Mouse (Mus musculus) kidney, postnatal 0 days (tissue): ENCODE data around the gene Slc25a12. TPM values are rescaled to one million over a fixed set of nuclear protein-coding genes. Genes with fewer than 3 reads are reported as not detected.

Experiments used
- ATAC-seq: fragments of 200-750 bp; cut with Nextera tagmentation; replicated peaks from 2 replicates; pipeline ENCODE4 v1.8.0; 2017; ENCODE audit warnings: low read depth, moderate number of reproducible peaks, moderate TSS enrichment, moderate library complexity; ENCODE audit not compliant: low FRiP score
- DNase-seq: peaks from one replicate; pipeline ENCODE4 v3.0.0-alpha.2; 2016; ENCODE audit warnings: low spot score
- H3K27ac ChIP-seq: fragments of 300-500 bp; sonication (generic); 2 replicates; pipeline ENCODE4 v1.5.1; 2014; ENCODE audit warnings: mild to moderate bottlenecking
- H3K27me3 ChIP-seq: fragments of 300-500 bp; sonication (generic); 2 replicates; pipeline ENCODE4 v1.6.1; 2014; ENCODE audit warnings: low read length, mixed read lengths; ENCODE audit not compliant: insufficient read depth
- H3K36me3 ChIP-seq: fragments of 300-500 bp; sonication (generic); 2 replicates; pipeline ENCODE4 v1.6.1; 2014; ENCODE audit warnings: low read length, mixed read lengths; ENCODE audit not compliant: insufficient read depth
- H3K4me1 ChIP-seq: fragments of 300-500 bp; sonication (generic); replicated peaks from 2 replicates; pipeline ENCODE4 v1.6.1; 2014; ENCODE audit warnings: antibody characterized with exemption, low read length, mixed read lengths; ENCODE audit not compliant: insufficient read depth
- H3K4me2 ChIP-seq: fragments of 300-500 bp; sonication (generic); 2 replicates; pipeline ENCODE4 v1.6.1; 2014; ENCODE audit warnings: mild to moderate bottlenecking, low read length, moderate library complexity, mixed read lengths
- H3K4me3 ChIP-seq: fragments of 300-500 bp; sonication (generic); replicated peaks from 2 replicates; pipeline ENCODE4 v1.5.1; 2014; ENCODE audit warnings: low read depth, low read length
- H3K9ac ChIP-seq: fragments of 300-500 bp; sonication (generic); 2 replicates; pipeline ENCODE4 v1.6.1; 2014; ENCODE audit warnings: low read depth, low read length
- H3K9me3 ChIP-seq: fragments of 300-500 bp; sonication (generic); replicated peaks from 2 replicates; pipeline ENCODE4 v1.6.1; 2016; ENCODE audit warnings: low read length, inconsistent platforms, mixed read lengths
- CTCF ChIP-seq: IDR thresholded peaks from 2 replicates; pipeline ENCODE4 v1.5.1; 2016; ENCODE audit warnings: antibody characterized with exemption, low read depth, mild to moderate bottlenecking, moderate library complexity
- WGBS: fragments of 180-500 bp; shearing (Covaris S2); extraction: QIAGEN DNeasy Blood & Tissue Kit; methylation state at CpG from one replicate; pipeline ENCODE4 v1.1.7; 2014; 5-methylcytosine and 5-hydroxymethylcytosine counted together
- polyA plus RNA-seq: library from polyadenylated mRNA; unstranded; fragments of >200 nt; fragmentation: Nextera tagmentation; extraction: Ambion mirVana; gene quantifications from 2 replicates; pipeline ENCODE4 v1.2.1, GENCODE M21; 2015

Gene Slc25a12
- 50.9 and 51.4 TPM in 2 replicates for polyA plus RNA-seq

DNA sequence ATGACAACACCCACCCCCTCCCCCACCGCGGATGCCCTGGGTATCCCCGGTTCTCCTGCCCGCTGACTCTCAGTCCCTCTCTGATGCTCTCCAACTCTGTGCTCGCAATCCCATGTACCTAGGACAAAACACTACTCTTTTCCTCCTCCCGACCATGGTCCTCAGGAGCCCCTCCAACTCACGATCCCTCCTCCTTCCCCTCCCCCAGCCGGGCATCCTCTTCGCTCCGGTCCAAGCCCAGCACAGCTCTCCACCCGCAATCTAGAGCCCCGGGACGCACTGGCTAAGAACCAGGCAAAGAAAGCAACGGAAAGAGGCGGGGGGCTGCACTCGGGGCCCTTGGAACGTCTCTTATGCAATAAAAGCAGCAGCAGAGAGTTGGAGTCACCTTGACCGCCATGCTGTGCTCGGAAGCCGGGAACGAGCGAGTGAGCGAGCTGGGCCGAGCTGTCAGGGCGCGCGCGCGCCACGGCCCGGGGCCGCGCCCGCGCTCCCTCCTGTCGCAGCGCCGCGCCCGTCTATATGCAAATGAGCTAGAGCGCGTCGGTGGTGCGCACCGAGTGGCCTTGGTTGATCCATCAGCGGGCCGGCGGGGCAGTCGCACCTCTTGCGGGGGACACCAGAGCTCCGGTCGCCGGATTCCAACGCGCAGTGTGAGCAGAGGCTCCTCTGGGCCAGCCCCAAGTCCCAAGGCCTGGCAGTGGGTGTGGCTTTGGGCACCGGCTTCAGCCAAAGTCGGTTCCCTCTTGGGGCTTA lies at the start of gene Slc25a12:
TSS of gene Slc25a12 (minus strand) at position 625 of the 756 bp plus-strand sequence.
- H3K4me1 ChIP-seq, result 0 out of 2 replicates have a peak, but pooled peaks cover 3% of the 10 kb centered on the region
- no peaks in the 10 kb centered on the region for H3K27me3 ChIP-seq
- peak within 1 kb of the TSS; percentile 76 for H3K27ac ChIP-seq
- no peaks in the 10 kb centered on the region for H3K36me3 ChIP-seq
- DNase-seq, result peak; percentile 91
- TF ChIP-seq CTCF, result no peak
- peak within 1 kb of the TSS; percentile 74 for H3K4me2 ChIP-seq
- no peaks in the 10 kb centered on the region for H3K9me3 ChIP-seq
- ATAC-seq, result peak; percentile 93
- WGBS, result under 1% methylated on average over 57 of the region's 57 CpGs
- H3K4me3 ChIP-seq, result peak within 1 kb of the TSS; percentile 73
- H3K9ac ChIP-seq, result peak within 1 kb of the TSS; percentile 67

DNA sequence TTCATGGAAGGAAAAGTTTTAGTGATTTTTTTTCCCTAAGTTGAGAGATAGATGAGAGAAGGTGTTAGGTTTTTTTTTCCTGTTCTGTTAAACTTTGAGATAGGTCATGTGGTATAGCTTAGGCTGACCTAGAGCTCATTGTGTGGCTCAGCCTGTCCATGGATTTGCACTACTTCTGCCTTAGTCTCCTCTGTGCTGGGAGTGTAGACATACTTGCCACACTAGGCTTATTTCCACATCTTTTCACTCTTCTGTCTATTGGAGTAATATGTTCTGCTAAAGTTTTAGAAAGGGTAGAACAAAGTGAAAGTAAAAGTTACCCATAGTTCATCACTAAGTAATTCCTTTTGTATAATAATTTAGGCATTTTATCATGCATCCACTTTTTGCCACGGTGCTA lies 38.1 kb upstream of the Slc25a12 start:
- H3K36me3 ChIP-seq, result 0 out of 2 replicates have a peak, but pooled peaks cover 3% of the 10 kb centered on the region
- WGBS, result 90% methylated on average over 1 of the region's 1 CpGs
- H3K27me3 ChIP-seq, result no peaks in the 10 kb centered on the region
- no peaks in the 10 kb centered on the region for H3K9me3 ChIP-seq
- no peak overlapping the region for H3K27ac ChIP-seq
- DNase-seq (no peak), ATAC-seq (no peak)
- H3K4me2 ChIP-seq, result no peak overlapping the region
- H3K4me3 ChIP-seq, result no peak overlapping the region
- no peaks in the 10 kb centered on the region for H3K4me1 ChIP-seq
- no peak for TF ChIP-seq CTCF
- H3K9ac ChIP-seq, result no peak overlapping the region

DNA sequence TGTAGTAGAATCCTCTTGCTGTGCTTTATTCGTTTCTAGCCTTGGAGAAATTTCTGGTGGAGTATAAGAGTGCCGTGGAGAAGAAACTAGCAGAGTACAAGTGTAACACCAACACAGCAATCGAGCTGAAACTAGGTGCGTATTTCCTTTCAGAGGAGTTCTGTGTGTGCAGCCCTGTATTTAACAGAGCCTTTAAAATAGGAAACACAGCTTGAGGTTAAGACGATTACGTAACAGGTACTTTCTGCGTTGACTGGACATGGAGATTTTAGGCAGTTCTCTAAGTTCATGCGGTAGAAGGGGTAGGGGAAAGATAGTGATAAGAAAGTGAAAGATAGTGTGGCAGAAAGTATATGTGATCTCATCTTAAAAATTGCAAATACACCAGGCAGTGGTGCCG lies 22.3 kb upstream of the Slc25a12 start:
- Histone ChIP-seq H3K4me3 (peak overlapping the region; percentile 90), H3K27ac (peak overlapping the region; percentile 89; the same call in 1 of the 2 replicates), H3K4me1 (peaks cover 5% of the 10 kb centered on the region; the same call in 1 of the 2 replicates), H3K4me2 (peak overlapping the region; percentile 83), H3K9ac (peak overlapping the region; percentile 87), H3K9me3 (no peaks in the 10 kb centered on the region), H3K36me3 (0 out of 2 replicates have a peak, but pooled peaks cover 4% of the 10 kb centered on the region), H3K27me3 (no peaks in the 10 kb centered on the region)
- DNase-seq (no peak), ATAC-seq (no peak)
- TF ChIP-seq CTCF, result no peak
- 58% methylated on average over 9 of the region's 9 CpGs for WGBS

DNA sequence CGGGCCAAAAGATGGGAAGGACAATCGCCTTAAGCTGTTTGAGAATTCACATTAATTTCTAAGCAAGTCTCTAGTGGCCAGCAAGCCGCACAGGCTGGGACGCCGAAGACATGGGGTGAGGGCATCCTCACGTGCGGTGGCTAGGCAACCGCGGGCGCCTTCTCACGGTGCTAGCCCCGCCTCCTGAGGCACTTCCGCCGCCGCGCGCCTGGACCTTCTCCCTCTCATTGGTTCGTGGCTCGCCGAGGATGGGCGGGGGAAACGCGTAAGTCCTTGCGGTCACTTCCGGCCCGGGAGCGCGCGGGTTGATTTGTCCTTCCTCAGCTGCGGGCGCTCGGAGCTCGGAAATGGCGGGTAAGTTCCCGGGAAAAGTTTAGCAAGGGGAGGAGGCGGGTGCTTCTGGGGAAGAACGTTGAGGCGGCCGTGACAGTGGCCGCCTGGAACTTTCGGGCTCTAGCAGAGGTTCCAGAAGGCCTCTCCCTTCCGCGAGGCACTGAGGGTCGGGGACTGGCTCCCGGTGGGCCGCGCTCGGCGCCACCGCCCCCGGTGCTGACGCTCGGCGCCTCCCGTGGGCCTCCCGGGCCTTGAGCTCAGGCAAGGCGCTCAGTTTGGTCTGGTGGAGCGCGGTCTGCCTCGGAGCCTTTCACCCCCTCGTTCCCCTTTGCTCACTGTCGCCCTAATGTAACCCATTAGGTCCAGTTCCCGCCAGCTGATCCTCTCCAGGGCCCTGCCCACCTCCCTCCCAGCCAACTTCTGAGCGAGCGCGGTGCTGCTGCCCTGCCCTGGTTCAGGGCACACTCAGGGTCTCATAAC lies 21.6 kb upstream of the Slc25a12 start, which contains the start of gene Hat1:
TSS of gene Hat1 (plus strand) at position 8 of the 813 bp plus-strand sequence.
- DNase-seq (peak; percentile 99), ATAC-seq (peak; percentile 98)
- TF ChIP-seq CTCF, result no peak
- WGBS, result under 1% methylated on average over 65 of the region's 66 CpGs
- peak within 1 kb of the TSS; percentile 89 for H3K27ac ChIP-seq
- peaks cover 5% of the 10 kb centered on the region; the same call in 1 of the 2 replicates for H3K4me1 ChIP-seq
- H3K36me3 ChIP-seq, result 0 out of 2 replicates have a peak, but pooled peaks cover 4% of the 10 kb centered on the region
- peak within 1 kb of the TSS; percentile 87 for H3K9ac ChIP-seq
- H3K27me3 ChIP-seq, result no peaks in the 10 kb centered on the region
- peak within 1 kb of the TSS; percentile 83 for H3K4me2 ChIP-seq
- H3K4me3 ChIP-seq, result peak within 1 kb of the TSS; percentile 90
- H3K9me3 ChIP-seq, result no peaks in the 10 kb centered on the region

DNA sequence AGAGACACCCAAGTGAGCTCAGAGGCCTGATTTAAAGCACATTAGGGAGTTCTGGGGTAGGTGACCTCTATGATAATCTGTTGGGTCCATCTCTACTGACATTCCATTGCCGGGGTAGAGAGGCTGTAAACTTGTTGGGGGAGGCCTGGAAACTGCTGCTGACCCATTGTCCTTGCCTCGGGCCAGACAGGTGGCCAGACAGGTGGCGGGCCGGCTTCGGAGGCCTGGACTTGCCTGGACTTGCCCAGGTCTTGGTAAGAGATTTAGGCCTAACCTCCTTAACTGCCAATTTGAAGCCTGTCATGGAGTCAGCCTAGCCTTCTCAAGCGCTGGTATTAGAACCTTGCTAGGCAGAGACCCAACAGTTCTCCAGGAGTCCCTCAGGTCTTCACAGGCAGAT lies 20.2 kb upstream of the Slc25a12 start:
- H3K4me1 ChIP-seq, result peaks cover 5% of the 10 kb centered on the region; the same call in 1 of the 2 replicates
- ATAC-seq, result no peak
- no peaks in the 10 kb centered on the region for H3K27me3 ChIP-seq
- DNase-seq, result no peak
- no peak for TF ChIP-seq CTCF
- no peak overlapping the region for H3K4me3 ChIP-seq
- no peak overlapping the region for H3K27ac ChIP-seq
- no peaks in the 10 kb centered on the region for H3K9me3 ChIP-seq
- 0 out of 2 replicates have a peak, but pooled peaks cover 4% of the 10 kb centered on the region for H3K36me3 ChIP-seq
- WGBS, result 85% methylated on average over 6 of the region's 6 CpGs
- H3K4me2 ChIP-seq, result no peak overlapping the region
- H3K9ac ChIP-seq, result no peak overlapping the region

DNA sequence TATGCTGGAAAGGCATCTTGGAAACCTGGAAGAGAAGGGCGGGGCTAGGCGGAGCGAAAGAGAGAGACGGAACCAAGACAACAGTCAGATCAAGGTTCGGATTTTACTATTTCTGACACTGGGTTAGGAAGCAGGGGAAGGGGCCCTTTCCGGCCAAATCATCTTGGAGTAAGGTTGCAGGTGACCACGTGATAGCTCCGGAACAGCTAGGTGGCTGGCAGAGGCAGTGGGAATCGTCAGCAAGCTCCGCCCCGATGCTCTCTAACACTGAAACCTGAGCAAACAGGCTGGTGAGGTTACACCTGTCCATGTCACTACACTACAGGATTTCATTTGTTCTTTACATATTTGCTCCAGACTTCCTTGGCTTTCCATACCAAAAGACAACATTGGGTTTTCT lies 16.3 kb upstream of the Slc25a12 start:
- no peak for TF ChIP-seq CTCF
- 40% methylated on average over 11 of the region's 11 CpGs for WGBS
- Histone ChIP-seq H3K27me3 (no peaks in the 10 kb centered on the region), H3K36me3 (no peaks in the 10 kb centered on the region), H3K9me3 (no peaks in the 10 kb centered on the region), H3K4me1 (no peaks in the 10 kb centered on the region), H3K4me2 (no peak overlapping the region), H3K4me3 (no peak overlapping the region), H3K27ac (no peak overlapping the region), H3K9ac (no peak overlapping the region)
- ATAC-seq, result no peak
- DNase-seq, result no peak
